Mouse (Mus musculus) forebrain, embryonic 15.5 days (tissue): ENCODE measurements around the gene E2f7. TPM values are rescaled to one million over a fixed set of nuclear protein-coding genes. Genes with fewer than 3 reads are reported as not detected.

ENCODE experiments used
- ATAC-seq: fragments of 200-750 bp; cut with Nextera tagmentation; replicated peaks from 2 replicates; pipeline ENCODE4 v1.8.0; 2017; ENCODE audit warnings: mild to moderate bottlenecking, moderate TSS enrichment, moderate library complexity
- H3K27ac ChIP-seq: fragments of 300-500 bp; sonication (generic); replicated peaks from 2 replicates; pipeline ENCODE4 v1.5.1; 2015; ENCODE audit warnings: mild to moderate bottlenecking, inconsistent platforms
- H3K27me3 ChIP-seq: fragments of 300-500 bp; sonication (generic); 2 replicates; pipeline ENCODE4 v1.6.1; 2015; ENCODE audit warnings: inconsistent platforms
- H3K36me3 ChIP-seq: fragments of 300-500 bp; sonication (generic); 2 replicates; pipeline ENCODE4 v1.6.1; 2015; ENCODE audit warnings: mild to moderate bottlenecking, inconsistent platforms
- H3K4me1 ChIP-seq: fragments of 300-500 bp; sonication (generic); 2 replicates; pipeline ENCODE4 v1.6.1; 2015; ENCODE audit warnings: inconsistent platforms
- H3K4me2 ChIP-seq: fragments of 300-500 bp; sonication (generic); replicated peaks from 2 replicates; pipeline ENCODE4 v1.6.1; 2015; ENCODE audit warnings: mild to moderate bottlenecking, inconsistent platforms
- H3K4me3 ChIP-seq: fragments of 300-500 bp; sonication (generic); 2 replicates; pipeline ENCODE4 v1.5.1; 2015; ENCODE audit warnings: mild to moderate bottlenecking, inconsistent platforms
- H3K9ac ChIP-seq: fragments of 300-500 bp; sonication (generic); replicated peaks from 2 replicates; pipeline ENCODE4 v1.6.1; 2015; ENCODE audit warnings: mild to moderate bottlenecking, inconsistent platforms
- H3K9me3 ChIP-seq: fragments of 300-500 bp; sonication (generic); 2 replicates; pipeline ENCODE4 v1.6.1; 2016; ENCODE audit warnings: inconsistent platforms
- WGBS: fragments of 180-500 bp; shearing (Covaris S2); methylation state at CpG from one replicate; pipeline ENCODE4 v1.1.7; 2015; ENCODE audit warnings: mixed read lengths; 5-methylcytosine and 5-hydroxymethylcytosine counted together
- polyA plus RNA-seq: library from polyadenylated mRNA; unstranded; fragments of >200 nt; fragmentation: Nextera tagmentation; extraction: Ambion mirVana; gene quantifications from 2 replicates; pipeline ENCODE4 v1.2.1, GENCODE M21; 2015

The E2f7 gene
- polyA plus RNA-seq, 1 experiment from 2014 or later: 13.6 TPM

GRCm38 (mm10) chr10:110788049-110788752 lies 43.0 kb downstream of the E2f7 start:
- H3K27me3 ChIP-seq: no peaks in the 10 kb centered on the region
- ATAC-seq: no peak
- H3K36me3 ChIP-seq: peaks cover 9% of the 10 kb centered on the region; the same call in 1 of the 2 replicates
- H3K4me1 ChIP-seq: no peaks in the 10 kb centered on the region
- no peak overlapping the region for H3K27ac ChIP-seq
- no peaks in the 10 kb centered on the region for H3K9me3 ChIP-seq
- H3K4me2 ChIP-seq: no peak overlapping the region
- 81% methylated on average over 12 of the region's 12 CpGs for WGBS
- H3K9ac ChIP-seq: no peak overlapping the region
- no peak overlapping the region for H3K4me3 ChIP-seq

GRCm38 (mm10) chr10:110789683-110790082 lies 44.4 kb downstream of the E2f7 start:
- no peak overlapping the region for H3K4me2 ChIP-seq
- H3K27me3 ChIP-seq: no peaks in the 10 kb centered on the region
- H3K4me1 ChIP-seq: peaks cover 1% of the 10 kb centered on the region
- 93% methylated on average over 8 of the region's 8 CpGs for WGBS
- no peak overlapping the region for H3K4me3 ChIP-seq
- peaks cover under 1% of the 10 kb centered on the region; the same call in 1 of the 2 replicates for H3K36me3 ChIP-seq
- ATAC-seq: no peak
- H3K9ac ChIP-seq: no peak overlapping the region
- no peaks in the 10 kb centered on the region for H3K9me3 ChIP-seq
- H3K27ac ChIP-seq: no peak overlapping the region

GRCm38 (mm10) chr10:110793150-110793787 lies 48.0 kb downstream of the E2f7 start:
- H3K4me2 ChIP-seq: no peak overlapping the region
- H3K27ac ChIP-seq: no peak overlapping the region
- ATAC-seq: no peak
- no peak overlapping the region for H3K4me3 ChIP-seq
- H3K9me3 ChIP-seq: no peaks in the 10 kb centered on the region
- no peak overlapping the region for H3K9ac ChIP-seq
- H3K4me1 ChIP-seq: peaks cover 9% of the 10 kb centered on the region
- H3K27me3 ChIP-seq: no peaks in the 10 kb centered on the region
- 82% methylated on average over 8 of the region's 8 CpGs for WGBS
- H3K36me3 ChIP-seq: no peaks in the 10 kb centered on the region

- 9% methylated on average over 12 of the region's 12 CpGs for WGBS
- H3K4me2 ChIP-seq: peak overlapping the region; percentile 39
- H3K27me3 ChIP-seq: no peaks in the 10 kb centered on the region
- no peak overlapping the region for H3K27ac ChIP-seq
- H3K9me3 ChIP-seq: no peaks in the 10 kb centered on the region
- no peaks in the 10 kb centered on the region for H3K36me3 ChIP-seq
- H3K4me3 ChIP-seq: peak overlapping the region; percentile 14
- no peak overlapping the region for H3K9ac ChIP-seq
- ATAC-seq: peak; percentile 79
- peaks cover 9% of the 10 kb centered on the region for H3K4me1 ChIP-seq
These were observed 49.4 kb downstream of the E2f7 start for GRCm38 (mm10) chr10:110794564-110795205.

GRCm38 (mm10) chr10:110795206-110795796 lies 50.1 kb downstream of the E2f7 start:
- Histone ChIP-seq H3K27me3 (no peaks in the 10 kb centered on the region), H3K9ac (no peak overlapping the region), H3K4me1 (peaks cover 9% of the 10 kb centered on the region), H3K4me3 (no peak overlapping the region), H3K9me3 (no peaks in the 10 kb centered on the region), H3K27ac (no peak overlapping the region), H3K4me2 (peak overlapping the region; percentile 39; the same call in 1 of the 2 replicates), H3K36me3 (no peaks in the 10 kb centered on the region)
- WGBS: 55% methylated on average over 9 of the region's 9 CpGs
- peak; percentile 57 for ATAC-seq

GRCm38 (mm10) chr10:110801296-110801695 lies 56.1 kb downstream of the E2f7 start:
- H3K27me3 ChIP-seq: no peaks in the 10 kb centered on the region
- no peak overlapping the region for H3K4me3 ChIP-seq
- no peak overlapping the region for H3K9ac ChIP-seq
- no peaks in the 10 kb centered on the region for H3K36me3 ChIP-seq
- no peak overlapping the region for H3K4me2 ChIP-seq
- no peak for ATAC-seq
- no peak overlapping the region for H3K27ac ChIP-seq
- H3K9me3 ChIP-seq: no peaks in the 10 kb centered on the region
- no peaks in the 10 kb centered on the region for H3K4me1 ChIP-seq
- WGBS: 83% methylated on average over 3 of the region's 3 CpGs

- no peak overlapping the region for H3K4me3 ChIP-seq
- no peak for ATAC-seq
- no peak overlapping the region for H3K4me2 ChIP-seq
- no peak overlapping the region for H3K27ac ChIP-seq
- no peaks in the 10 kb centered on the region for H3K27me3 ChIP-seq
- no peaks in the 10 kb centered on the region for H3K9me3 ChIP-seq
- no peak overlapping the region for H3K9ac ChIP-seq
- no peaks in the 10 kb centered on the region for H3K36me3 ChIP-seq
- 85% methylated on average over 11 of the region's 11 CpGs for WGBS
- H3K4me1 ChIP-seq: no peaks in the 10 kb centered on the region
These were observed 59.2 kb downstream of the E2f7 start for GRCm38 (mm10) chr10:110804279-110805024.

- Histone ChIP-seq H3K36me3 (no peaks in the 10 kb centered on the region), H3K27me3 (no peaks in the 10 kb centered on the region), H3K4me3 (no peak overlapping the region), H3K4me2 (no peak overlapping the region), H3K9ac (no peak overlapping the region), H3K27ac (no peak overlapping the region), H3K9me3 (no peaks in the 10 kb centered on the region), H3K4me1 (no peaks in the 10 kb centered on the region)
- WGBS: 85% methylated on average over 5 of the region's 5 CpGs
- ATAC-seq: no peak
These were observed 59.9 kb downstream of the E2f7 start for GRCm38 (mm10) chr10:110805025-110805740.

- Histone ChIP-seq H3K4me2 (no peak overlapping the region), H3K9me3 (no peaks in the 10 kb centered on the region), H3K4me1 (no peaks in the 10 kb centered on the region), H3K9ac (no peak overlapping the region), H3K27ac (no peak overlapping the region), H3K27me3 (no peaks in the 10 kb centered on the region), H3K4me3 (no peak overlapping the region), H3K36me3 (no peaks in the 10 kb centered on the region)
- 91% methylated on average over 8 of the region's 8 CpGs for WGBS
- ATAC-seq: no peak
These were observed 61.2 kb downstream of the E2f7 start for GRCm38 (mm10) chr10:110806471-110806870.

- ATAC-seq: no peak
- WGBS: 44% methylated on average over 2 of the region's 2 CpGs
- H3K4me1 ChIP-seq: 0 out of 2 replicates have a peak, but pooled peaks cover 3% of the 10 kb centered on the region
These were observed 65.3 kb downstream of the E2f7 start for GRCm38 (mm10) chr10:110810528-110810927.

GRCm38 (mm10) chr10:110811209-110811861 lies 66.1 kb downstream of the E2f7 start:
- no peak overlapping the region for H3K27ac ChIP-seq
- 0 out of 2 replicates have a peak, but pooled peaks cover 3% of the 10 kb centered on the region for H3K4me1 ChIP-seq
- no peak overlapping the region for H3K4me3 ChIP-seq
- no peak for ATAC-seq
- H3K4me2 ChIP-seq: no peak overlapping the region
- no peaks in the 10 kb centered on the region for H3K27me3 ChIP-seq
- H3K9ac ChIP-seq: no peak overlapping the region
- no peaks in the 10 kb centered on the region for H3K36me3 ChIP-seq
- no peaks in the 10 kb centered on the region for H3K9me3 ChIP-seq
- 84% methylated on average over 10 of the region's 10 CpGs for WGBS

More at GRCm38 (mm10) chr10:110810528-110810927, 65.3 kb downstream of the E2f7 start:
- H3K27ac ChIP-seq: no peak overlapping the region
- H3K4me2 ChIP-seq: no peak overlapping the region
- no peak overlapping the region for H3K9ac ChIP-seq
- no peaks in the 10 kb centered on the region for H3K9me3 ChIP-seq
- H3K4me3 ChIP-seq: no peak overlapping the region
- no peaks in the 10 kb centered on the region for H3K36me3 ChIP-seq
- no peaks in the 10 kb centered on the region for H3K27me3 ChIP-seq
